Mouse (Mus musculus) neural tube, embryonic 14.5 days (tissue): ENCODE data around the gene Phldb2. TPM values are rescaled to one million over a fixed set of nuclear protein-coding genes. Genes with fewer than 3 reads are reported as not detected.

Source experiments
- ATAC-seq: fragments of 200-750 bp; cut with Nextera tagmentation; 2 replicates; pipeline ENCODE4 v1.8.0; 2017; ENCODE audit warnings: low read depth, mild to moderate bottlenecking, moderate TSS enrichment, moderate library complexity
- H3K27ac ChIP-seq: fragments of 300-500 bp; sonication (generic); 2 replicates; pipeline ENCODE4 v1.5.1; 2014; ENCODE audit warnings: low read depth, mild to moderate bottlenecking, control low read depth, low read length, moderate library complexity, mixed read lengths
- H3K27me3 ChIP-seq: fragments of 300-500 bp; sonication (generic); 2 replicates; pipeline ENCODE4 v1.6.1; 2014; ENCODE audit warnings: low read length; ENCODE audit not compliant: control insufficient read depth, insufficient read depth
- H3K36me3 ChIP-seq: fragments of 300-500 bp; sonication (generic); 2 replicates; pipeline ENCODE4 v1.6.1; 2014; ENCODE audit warnings: low read length, mixed read lengths; ENCODE audit not compliant: control insufficient read depth, insufficient read depth
- H3K4me1 ChIP-seq: fragments of 300-500 bp; sonication (generic); 2 replicates; pipeline ENCODE4 v1.6.1; 2014; ENCODE audit warnings: low read length; ENCODE audit not compliant: control insufficient read depth, insufficient read depth
- H3K4me2 ChIP-seq: fragments of 300-500 bp; sonication (generic); 2 replicates; pipeline ENCODE4 v1.6.1; 2014; ENCODE audit warnings: mild to moderate bottlenecking, low read depth, low read length, control low read depth
- H3K4me3 ChIP-seq: fragments of 300-500 bp; sonication (generic); 2 replicates; pipeline ENCODE4 v1.5.1; 2014; ENCODE audit warnings: low read depth, low read length, control low read depth, mixed read lengths
- H3K9ac ChIP-seq: fragments of 300-500 bp; sonication (generic); replicated peaks from 2 replicates; pipeline ENCODE4 v1.6.1; 2014; ENCODE audit warnings: low read depth, mild to moderate bottlenecking, control low read depth, low read length, mixed read lengths
- H3K9me3 ChIP-seq: fragments of 300-500 bp; sonication (generic); 2 replicates; pipeline ENCODE4 v1.6.1; 2016; ENCODE audit warnings: low read length; ENCODE audit not compliant: control insufficient read depth
- WGBS: fragments of 180-500 bp; shearing (Covaris S2); extraction: QIAGEN DNeasy Blood & Tissue Kit; methylation state at CpG from one replicate; pipeline ENCODE4 v1.1.7; 2014; 5-methylcytosine and 5-hydroxymethylcytosine counted together
- polyA plus RNA-seq: library from polyadenylated mRNA; unstranded; fragments of >200 nt; fragmentation: Nextera tagmentation; extraction: Ambion mirVana; gene quantifications from 2 replicates; pipeline ENCODE4 v1.2.1, GENCODE M21; 2014

Phldb2 gene
- 4.2 and 9.9 TPM in 2 replicates for polyA plus RNA-seq

DNA sequence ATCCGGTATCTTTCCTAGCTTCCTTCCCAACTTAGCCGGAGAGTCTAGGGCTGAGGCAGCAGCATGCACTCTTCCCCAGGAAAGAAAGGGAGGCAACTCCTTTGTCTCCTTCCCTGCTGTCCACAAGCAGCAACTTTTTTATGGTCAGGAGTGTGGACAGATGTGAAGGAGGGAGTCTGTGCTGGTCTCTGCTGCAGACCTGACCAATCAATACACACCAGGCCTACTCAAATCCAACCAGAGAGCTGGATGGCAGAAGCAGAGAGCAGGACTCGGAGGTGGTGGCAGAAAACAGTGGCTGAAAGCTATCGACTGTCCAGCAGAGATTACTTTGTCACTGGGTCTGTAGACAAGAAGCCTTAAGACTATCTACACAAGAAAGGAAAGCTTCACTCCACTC lies at the start of gene Phldb2:
Gene Phldb2, minus strand, starts transcription at position 205 of the 400 bp plus-strand sequence.
- Histone ChIP-seq H3K4me3 (no peak within 1 kb of the TSS), H3K27me3 (no peaks in the 10 kb centered on the region), H3K27ac (no peak within 1 kb of the TSS), H3K9ac (no peak within 1 kb of the TSS), H3K4me1 (no peaks in the 10 kb centered on the region), H3K9me3 (no peaks in the 10 kb centered on the region), H3K4me2 (no peak within 1 kb of the TSS), H3K36me3 (no peaks in the 10 kb centered on the region)
- no peak for ATAC-seq
- 78% methylated on average over 4 of the region's 4 CpGs for WGBS

DNA sequence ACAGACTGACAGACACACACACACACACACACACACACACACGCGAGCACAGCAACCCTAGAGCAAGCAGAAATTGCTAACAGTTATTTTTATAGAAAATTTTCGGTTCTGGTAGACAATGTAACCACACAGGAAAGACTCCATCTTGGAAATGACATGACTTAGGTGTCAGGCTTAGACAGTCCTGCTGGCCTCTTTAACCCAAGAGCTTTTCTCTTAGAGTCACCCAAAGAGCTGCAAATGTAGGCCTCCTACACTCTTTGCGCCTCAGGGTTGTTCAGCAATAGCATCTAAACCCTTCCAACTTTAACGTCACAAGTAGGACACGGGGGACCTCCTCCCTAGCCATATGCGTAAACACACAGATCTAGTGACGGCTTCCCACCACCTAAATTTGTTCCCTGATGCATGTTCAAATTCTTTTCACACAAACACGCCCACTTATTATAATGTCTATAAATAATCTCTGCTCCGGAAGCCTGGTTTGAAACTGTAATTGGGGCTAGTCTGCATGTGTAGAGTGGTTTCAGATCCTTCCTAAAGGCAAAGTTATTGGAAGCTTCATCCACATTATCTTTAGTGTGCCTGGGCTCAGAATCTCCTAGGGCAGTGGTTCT lies 48.3 kb upstream of the Phldb2 start:
- H3K4me3 ChIP-seq: no peak overlapping the region
- no peaks in the 10 kb centered on the region for H3K9me3 ChIP-seq
- H3K36me3 ChIP-seq: no peaks in the 10 kb centered on the region
- ATAC-seq: no peak
- no peaks in the 10 kb centered on the region for H3K27me3 ChIP-seq
- no peak overlapping the region for H3K9ac ChIP-seq
- H3K4me1 ChIP-seq: no peaks in the 10 kb centered on the region
- H3K27ac ChIP-seq: no peak overlapping the region
- no peak overlapping the region for H3K4me2 ChIP-seq
- 85% methylated on average over 10 of the region's 10 CpGs for whole genome bisulfite sequencing

DNA sequence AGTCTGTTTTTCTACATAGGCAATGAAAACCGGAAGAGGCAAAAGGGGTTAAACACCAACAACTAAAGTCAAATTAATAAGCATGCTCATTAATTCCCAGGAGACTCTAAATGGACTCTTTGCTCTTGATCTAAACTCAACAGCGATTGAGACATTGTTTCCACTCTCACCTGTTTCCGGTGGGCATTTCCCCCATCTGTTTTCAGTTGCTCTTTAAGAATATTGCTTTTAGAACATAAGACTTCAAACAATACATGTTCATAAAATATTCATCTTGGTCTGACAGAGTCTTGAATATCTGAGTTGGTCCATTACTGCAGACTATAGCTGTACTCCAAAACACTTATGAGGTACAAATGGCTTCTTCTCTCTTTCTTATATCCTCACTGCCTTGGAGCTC lies 47.6 kb upstream of the Phldb2 start:
- no peak for ATAC-seq
- WGBS: 73% methylated on average over 3 of the region's 3 CpGs
- H3K4me3 ChIP-seq: no peak overlapping the region
- H3K27ac ChIP-seq: no peak overlapping the region
- H3K9me3 ChIP-seq: no peaks in the 10 kb centered on the region
- H3K4me2 ChIP-seq: no peak overlapping the region
- no peaks in the 10 kb centered on the region for H3K36me3 ChIP-seq
- no peak overlapping the region for H3K9ac ChIP-seq
- H3K27me3 ChIP-seq: no peaks in the 10 kb centered on the region
- no peaks in the 10 kb centered on the region for H3K4me1 ChIP-seq

DNA sequence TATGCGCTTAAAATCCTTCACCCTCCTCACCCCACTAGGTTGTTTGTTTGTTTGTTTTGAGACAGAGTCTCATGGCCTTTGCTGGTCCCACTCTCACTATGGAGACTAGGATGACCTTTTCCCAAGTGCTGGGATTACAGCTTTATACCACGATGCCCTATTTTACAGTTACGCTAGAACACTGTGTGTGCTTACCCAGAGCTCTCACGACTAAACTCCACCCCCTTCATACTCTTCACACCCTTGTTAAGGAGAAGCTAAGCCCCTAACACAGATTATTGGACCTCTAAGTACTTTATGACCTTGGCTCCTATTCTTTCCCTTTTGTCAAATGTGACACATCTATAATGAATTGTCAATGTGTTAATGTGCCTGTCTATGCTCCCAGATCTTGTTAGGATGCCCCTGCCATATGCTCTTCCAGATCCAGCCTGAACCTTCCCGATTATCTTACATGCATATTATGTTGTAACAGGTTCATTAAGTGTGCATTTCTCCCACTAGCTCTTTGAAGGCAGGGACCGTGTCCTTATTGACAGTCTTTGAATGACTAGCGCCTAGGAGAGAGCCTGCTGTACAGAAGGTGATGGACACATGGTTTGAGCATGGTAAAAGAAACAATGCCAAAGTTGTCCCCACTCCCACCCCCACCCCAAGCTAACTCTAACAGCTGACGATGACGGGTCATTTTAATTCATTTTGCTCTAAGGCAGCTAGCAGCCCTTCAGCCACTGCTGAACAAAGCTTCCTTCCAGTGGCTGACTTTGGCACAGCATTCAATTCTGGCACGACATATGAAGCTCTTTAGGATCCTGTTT lies 46.2 kb upstream of the Phldb2 start:
- no peak overlapping the region for H3K4me3 ChIP-seq
- H3K9ac ChIP-seq: no peak overlapping the region
- 26% methylated on average over 10 of the region's 10 CpGs for WGBS
- no peaks in the 10 kb centered on the region for H3K27me3 ChIP-seq
- H3K4me2 ChIP-seq: no peak overlapping the region
- H3K36me3 ChIP-seq: no peaks in the 10 kb centered on the region
- no peaks in the 10 kb centered on the region for H3K9me3 ChIP-seq
- peak; percentile 60; the same call in 1 of the 2 replicates for ATAC-seq
- H3K27ac ChIP-seq: no peak overlapping the region
- H3K4me1 ChIP-seq: no peaks in the 10 kb centered on the region

DNA sequence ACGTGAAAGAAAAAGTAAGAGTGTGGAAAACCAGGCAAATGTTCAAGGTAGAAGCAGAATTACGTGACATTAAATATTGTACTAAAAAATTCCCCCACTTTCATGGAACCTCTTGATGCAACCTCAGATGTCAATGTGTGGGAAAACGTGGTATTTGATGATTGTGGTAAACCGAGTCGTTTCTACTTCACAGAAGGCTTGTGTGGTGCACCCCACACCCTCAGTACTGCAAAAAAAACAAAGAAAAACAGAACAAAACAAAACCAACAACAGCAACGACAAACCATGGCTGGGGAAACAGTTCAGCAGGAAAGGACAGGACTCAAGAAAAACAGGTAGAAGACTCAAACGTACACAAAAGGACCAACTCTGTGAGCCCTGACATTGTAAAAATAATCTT lies 44.8 kb upstream of the Phldb2 start:
- Histone ChIP-seq H3K4me3 (no peak overlapping the region), H3K4me1 (no peaks in the 10 kb centered on the region), H3K4me2 (no peak overlapping the region), H3K36me3 (no peaks in the 10 kb centered on the region), H3K9ac (no peak overlapping the region), H3K27ac (no peak overlapping the region), H3K27me3 (no peaks in the 10 kb centered on the region), H3K9me3 (no peaks in the 10 kb centered on the region)
- ATAC-seq: no peak
- WGBS: 81% methylated on average over 7 of the region's 7 CpGs

DNA sequence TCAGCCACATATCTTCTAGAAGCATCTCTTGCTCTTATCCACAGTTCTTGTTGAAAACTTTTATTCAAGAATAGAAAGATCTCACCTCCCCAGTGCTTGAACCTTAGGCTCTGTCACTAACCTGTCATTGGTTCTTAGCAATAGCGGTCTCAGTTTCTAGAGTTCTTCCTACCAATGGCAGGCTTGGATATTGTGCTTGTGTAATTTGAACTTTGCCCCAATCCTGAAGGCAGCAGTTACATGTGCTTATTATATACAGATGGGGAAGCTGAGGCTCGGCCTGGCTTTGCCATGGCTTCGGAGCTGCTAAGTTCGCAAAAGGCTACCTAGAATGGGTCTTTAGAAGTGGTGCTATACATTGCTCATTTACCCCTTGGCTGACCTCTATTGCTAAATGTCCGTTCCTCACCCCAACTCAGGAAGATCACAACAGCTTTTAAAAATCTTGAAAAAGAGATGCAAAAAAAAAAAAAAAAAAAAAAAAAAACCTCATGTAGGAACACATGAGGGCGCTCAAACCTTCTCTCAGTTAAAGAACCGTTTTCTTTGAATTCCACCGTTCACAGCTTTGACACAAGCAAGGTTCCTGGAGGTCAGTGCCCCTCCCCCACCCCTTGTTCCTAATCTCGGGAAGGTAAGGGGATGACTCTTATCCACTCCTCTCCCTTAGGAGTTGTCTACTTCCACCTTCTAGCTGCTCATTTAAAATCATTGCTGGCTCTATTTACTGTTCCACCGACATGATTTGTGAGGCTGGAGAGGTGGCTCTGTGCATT lies 37.7 kb upstream of the Phldb2 start:
- ATAC-seq: no peak
- 51% methylated on average over 10 of the region's 10 CpGs for WGBS
- Histone ChIP-seq H3K36me3 (no peaks in the 10 kb centered on the region), H3K27me3 (no peaks in the 10 kb centered on the region), H3K9ac (no peak overlapping the region), H3K4me3 (no peak overlapping the region), H3K4me1 (no peaks in the 10 kb centered on the region), H3K4me2 (no peak overlapping the region), H3K27ac (no peak overlapping the region), H3K9me3 (no peaks in the 10 kb centered on the region)

DNA sequence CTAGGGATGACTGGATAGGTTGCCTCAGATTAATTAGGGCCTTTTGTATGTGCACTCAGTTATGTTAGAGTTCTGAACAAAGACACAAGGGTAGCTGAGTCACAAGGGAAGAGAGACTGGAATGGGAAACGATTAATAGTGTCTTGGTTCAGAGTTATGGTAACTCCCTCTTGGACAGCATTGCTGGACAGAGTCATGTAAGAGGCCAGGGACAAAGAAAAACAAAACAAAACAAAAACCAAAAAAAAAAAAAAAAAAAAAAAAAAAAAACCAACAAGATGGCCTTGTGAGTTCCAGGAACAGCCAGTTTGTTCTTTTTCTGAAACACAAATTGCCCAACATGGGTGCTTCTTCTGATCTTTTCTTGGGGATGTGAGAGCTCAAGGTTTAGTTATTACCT lies 32.8 kb upstream of the Phldb2 start:
- 50% methylated on average over 1 of the region's 1 CpGs for WGBS
- Histone ChIP-seq H3K9me3 (no peaks in the 10 kb centered on the region), H3K4me1 (0 out of 2 replicates have a peak, but pooled peaks cover 4% of the 10 kb centered on the region), H3K4me2 (no peak overlapping the region), H3K36me3 (no peaks in the 10 kb centered on the region), H3K4me3 (no peak overlapping the region), H3K27ac (no peak overlapping the region), H3K27me3 (no peaks in the 10 kb centered on the region), H3K9ac (no peak overlapping the region)
- ATAC-seq: no peak

DNA sequence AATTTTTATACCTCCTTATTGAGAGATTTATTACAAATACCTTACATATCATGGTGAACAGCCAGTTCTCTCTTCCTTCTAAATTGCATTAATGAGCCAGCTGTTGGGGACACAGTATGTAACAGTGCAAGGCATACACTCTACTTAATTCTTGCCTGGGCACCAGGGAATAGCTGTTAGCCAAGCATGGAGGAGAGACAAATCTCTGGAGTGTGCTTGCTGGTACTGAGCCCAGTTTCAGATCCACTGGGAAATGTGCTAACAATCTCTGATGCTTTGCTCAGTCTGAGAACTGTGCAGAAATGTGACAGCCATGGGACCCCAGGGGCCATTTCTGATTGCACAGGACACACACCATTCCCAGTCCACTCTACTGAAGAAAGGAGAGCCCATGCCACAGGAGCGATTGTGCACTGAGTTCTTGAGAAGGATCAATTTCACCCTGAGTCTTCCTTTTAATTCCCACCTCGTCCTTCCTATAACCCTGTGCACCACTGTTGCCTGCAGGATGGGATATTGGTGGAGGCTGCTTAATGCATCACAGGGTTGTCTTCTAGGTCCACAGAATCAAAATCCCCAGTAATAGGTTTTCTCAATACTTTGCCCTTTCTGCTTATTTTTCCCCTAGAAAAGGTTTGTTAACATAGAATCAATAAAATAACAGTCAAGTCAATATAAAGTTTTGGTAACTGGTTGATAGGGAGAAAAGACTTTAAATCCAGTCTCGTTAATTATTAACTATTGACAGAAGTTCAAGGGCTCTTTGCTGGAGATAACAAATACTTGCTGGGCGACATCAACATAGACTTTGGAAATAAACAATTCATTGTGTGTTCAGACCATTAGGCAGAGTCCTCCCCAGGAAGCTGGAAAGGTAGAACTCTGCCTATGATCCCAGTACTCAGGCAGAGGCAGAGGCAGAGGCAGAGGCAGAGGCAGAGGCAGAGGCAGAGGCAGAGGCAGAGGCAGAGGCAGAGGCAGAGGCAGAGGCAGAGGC lies 31.5 kb upstream of the Phldb2 start:
- no peaks in the 10 kb centered on the region for H3K27me3 ChIP-seq
- no peaks in the 10 kb centered on the region for H3K36me3 ChIP-seq
- H3K4me2 ChIP-seq: no peak overlapping the region
- no peaks in the 10 kb centered on the region for H3K9me3 ChIP-seq
- no peak overlapping the region for H3K9ac ChIP-seq
- no peak overlapping the region for H3K27ac ChIP-seq
- no peak overlapping the region for H3K4me3 ChIP-seq
- 0 out of 2 replicates have a peak, but pooled peaks cover 4% of the 10 kb centered on the region for H3K4me1 ChIP-seq
- ATAC-seq: peak; percentile 89
- WGBS: 77% methylated on average over 4 of the region's 4 CpGs
